In the genomic region with DNA sequence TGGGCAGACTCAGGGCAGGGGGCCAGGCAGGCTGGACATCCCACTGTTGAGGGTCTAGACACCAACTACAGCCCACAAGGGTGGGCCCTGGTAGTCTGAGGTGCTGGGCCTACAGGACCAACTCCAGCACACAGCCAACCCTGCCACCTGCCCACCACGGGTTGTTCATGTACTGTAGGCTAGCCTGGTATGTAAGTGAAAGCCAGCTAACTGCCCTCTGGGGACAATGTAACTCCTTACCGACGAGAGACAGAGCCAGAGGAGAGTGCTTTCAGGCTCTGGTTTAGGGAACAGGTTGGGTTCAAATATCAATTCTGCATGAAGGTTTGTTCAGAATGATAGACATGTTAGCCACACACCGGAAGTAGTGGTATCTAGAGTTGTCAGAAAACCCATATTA, we compare ENCODE assay signal across 14 mouse cellular contexts.
A peak's percentile ranks its signal among the peaks of the same experiment; 100 is the strongest.
DNase-seq lines count a peak whose midpoint lies in the region; ATAC-seq and TF ChIP-seq lines count a peak whose summit lies in the region.
"Had no signal": no experiment of that assay in that cellular context is flagged by ENCODE, and none has a peak within 500 bp of the region (broad histone marks: within the 10 kb centered on the region; RNA-seq: fewer than 3 reads in every experiment).

No protein-coding gene starts in this region.

- H3K4me3 ChIP-seq in hindbrain, embryonic 13.5 days = no peak overlapping the region
- H3K4me3 ChIP-seq in hindbrain, embryonic 11.5 days (ENCODE audit: low read depth, low read length) = no peak overlapping the region
- no peak overlapping the region for H3K4me3 ChIP-seq in liver, postnatal 0 days (ENCODE audit: low read depth, low read length)
- no peak overlapping the region for H3K4me3 ChIP-seq in hindbrain, postnatal 0 days (ENCODE audit: low read length)
- H3K4me3 ChIP-seq in small intestine, adult 2 months (ENCODE audit: low read depth, low read length) = peak overlapping the region; percentile 7; the same call in 1 of the 2 replicates
- H3K4me3 ChIP-seq: heart, embryonic 15.5 days; liver, embryonic 15.5 days; midbrain, embryonic 12.5 days had no signal

- H3K27me3 ChIP-seq in hindbrain, embryonic 13.5 days = no peaks in the 10 kb centered on the region
- no peaks in the 10 kb centered on the region for H3K27me3 ChIP-seq in hindbrain, embryonic 11.5 days (ENCODE audit: control insufficient read depth, insufficient read depth, low read length)
- H3K27me3 ChIP-seq in liver, postnatal 0 days (ENCODE audit: insufficient read depth, low read length) = no peaks in the 10 kb centered on the region
- H3K27me3 ChIP-seq in hindbrain, postnatal 0 days (ENCODE audit: insufficient read depth, low read length) = no peaks in the 10 kb centered on the region
- no peaks in the 10 kb centered on the region for H3K27me3 ChIP-seq in small intestine, adult 2 months (ENCODE audit: control insufficient read depth, insufficient read depth, low read length)
- H3K27me3 ChIP-seq: heart, embryonic 15.5 days; liver, embryonic 15.5 days; midbrain, embryonic 12.5 days had no signal

- H3K4me2 ChIP-seq in hindbrain, embryonic 13.5 days = no peak overlapping the region
- no peak overlapping the region for H3K4me2 ChIP-seq in hindbrain, embryonic 11.5 days (replicated peaks; ENCODE audit: low read depth, low read length)
- no peak overlapping the region for H3K4me2 ChIP-seq in liver, postnatal 0 days (ENCODE audit: low read depth, low read length)
- H3K4me2 ChIP-seq in hindbrain, postnatal 0 days (ENCODE audit: low read depth, low read length) = no peak overlapping the region
- H3K4me2 ChIP-seq: liver, embryonic 15.5 days; midbrain, embryonic 12.5 days had no signal

- H3K27ac ChIP-seq in hindbrain, embryonic 13.5 days = peak overlapping the region; percentile 86
- no peak overlapping the region for H3K27ac ChIP-seq in hindbrain, embryonic 11.5 days (ENCODE audit: low read depth, low read length)
- H3K27ac ChIP-seq in liver, postnatal 0 days (ENCODE audit: low read depth) = peak overlapping the region; percentile 78; the same call in 1 of the 2 replicates
- H3K27ac ChIP-seq in hindbrain, postnatal 0 days = peak overlapping the region; percentile 78; the same call in 1 of the 2 replicates
- H3K27ac ChIP-seq in small intestine, adult 2 months (ENCODE audit: insufficient read depth, low read depth, low read length) = peak overlapping the region; percentile 94
- H3K27ac ChIP-seq: liver, embryonic 15.5 days had no signal

- TF ChIP-seq CTCF in liver, postnatal 0 days (IDR thresholded peaks at IDR 0.05; ENCODE audit: low read depth) = no peak
- no peak for TF ChIP-seq CTCF in hindbrain, postnatal 0 days (IDR thresholded peaks at IDR 0.05; ENCODE audit: low read depth)
- no peak for TF ChIP-seq CTCF in small intestine, adult 2 months (IDR thresholded peaks at IDR 0.05; ENCODE audit: extremely low read depth, insufficient read length, insufficient replicate concordance, low read depth, low read length)

- no peak for DNase-seq in hindbrain, embryonic 11.5 days (ENCODE audit: low spot score)
- no peak for DNase-seq in liver, postnatal 0 days
- no peak for DNase-seq in liver
- DNase-seq in hindbrain, postnatal 0 days (ENCODE audit: low spot score) = no peak
- DNase-seq in thymus, postnatal 10 days (ENCODE audit: low spot score in 2 of 2) = no peak
- DNase-seq: cerebellum, adult 2 months; right cerebral cortex, postnatal 4 days; thymus, postnatal 36 days had no signal

- peaks cover 24% of the 10 kb centered on the region for H3K4me1 ChIP-seq in hindbrain, embryonic 13.5 days (replicated peaks)
- H3K4me1 ChIP-seq in hindbrain, embryonic 11.5 days (replicated peaks; ENCODE audit: control insufficient read depth, insufficient read depth, low read length) = no peaks in the 10 kb centered on the region; the same call in 1 of the 2 replicates
- H3K4me1 ChIP-seq in liver, postnatal 0 days (ENCODE audit: insufficient read depth) = peaks cover 7% of the 10 kb centered on the region; the same call in 1 of the 2 replicates
- H3K4me1 ChIP-seq in hindbrain, postnatal 0 days (ENCODE audit: insufficient read depth, low read length) = peaks cover 14% of the 10 kb centered on the region
- H3K4me1 ChIP-seq in small intestine, adult 2 months (ENCODE audit: control insufficient read depth, insufficient read depth, insufficient read length, low read length) = peaks cover 21% of the 10 kb centered on the region

- WGBS in hindbrain, embryonic 13.5 days = 85% methylated on average over 4 of the region's 4 CpGs
- WGBS in hindbrain, embryonic 11.5 days = 94% methylated on average over 4 of the region's 4 CpGs
- WGBS in liver, postnatal 0 days (ENCODE audit: insufficient replicate concordance) = 86% methylated on average over 4 of the region's 4 CpGs
- 70% methylated on average over 4 of the region's 4 CpGs for WGBS in hindbrain, postnatal 0 days
- 81% methylated on average over 4 of the region's 4 CpGs for WGBS in small intestine, adult 2 months

- no peak for TF ChIP-seq EP300 in liver, postnatal 0 days (IDR thresholded peaks at IDR 0.05; ENCODE audit: low read depth)

- peaks cover 84% of the 10 kb centered on the region for H3K36me3 ChIP-seq in hindbrain, embryonic 13.5 days
- H3K36me3 ChIP-seq in hindbrain, embryonic 11.5 days (ENCODE audit: control insufficient read depth, insufficient read depth, low read length) = peaks cover 16% of the 10 kb centered on the region; the same call in 1 of the 2 replicates
- H3K36me3 ChIP-seq in liver, postnatal 0 days (replicated peaks; ENCODE audit: insufficient read depth, low read length) = peaks cover 41% of the 10 kb centered on the region
- peaks cover 38% of the 10 kb centered on the region; the same call in 1 of the 2 replicates for H3K36me3 ChIP-seq in hindbrain, postnatal 0 days (ENCODE audit: insufficient read depth, low read length)
- H3K36me3 ChIP-seq in small intestine, adult 2 months (ENCODE audit: control insufficient read depth, insufficient read depth, low read length) = peaks cover 23% of the 10 kb centered on the region

- TF ChIP-seq POLR2A in small intestine, adult 2 months (IDR thresholded peaks at IDR 0.05; ENCODE audit: low read depth, low read length) = no peak

- no peak overlapping the region for H3K9ac ChIP-seq in hindbrain, embryonic 13.5 days
- H3K9ac ChIP-seq in hindbrain, embryonic 11.5 days (ENCODE audit: low read depth, low read length) = no peak overlapping the region
- H3K9ac ChIP-seq in liver, postnatal 0 days (replicated peaks) = 0 out of 2 replicates have a peak overlapping the region, but pooled peaks have one; percentile 18
- no peak overlapping the region for H3K9ac ChIP-seq in hindbrain, postnatal 0 days (replicated peaks; ENCODE audit: low read length)
- H3K9ac ChIP-seq: liver, embryonic 15.5 days; midbrain, embryonic 12.5 days had no signal

- H3K9me3 ChIP-seq in hindbrain, embryonic 13.5 days = no peaks in the 10 kb centered on the region
- no peaks in the 10 kb centered on the region for H3K9me3 ChIP-seq in hindbrain, embryonic 11.5 days (ENCODE audit: control insufficient read depth, low read length)
- H3K9me3 ChIP-seq in liver, postnatal 0 days (ENCODE audit: low read length) = no peaks in the 10 kb centered on the region
- no peaks in the 10 kb centered on the region for H3K9me3 ChIP-seq in hindbrain, postnatal 0 days (ENCODE audit: low read length)
- H3K9me3 ChIP-seq: heart, embryonic 15.5 days; liver, embryonic 15.5 days; midbrain, embryonic 12.5 days had no signal

- ATAC-seq in hindbrain, embryonic 13.5 days (ENCODE audit: low FRiP score) = no peak
- no peak for ATAC-seq in hindbrain, embryonic 11.5 days (ENCODE audit: low FRiP score)
- no peak for ATAC-seq in liver, postnatal 0 days
- no peak for ATAC-seq in hindbrain, postnatal 0 days
- ATAC-seq: CD4-positive, CD25-positive, alpha-beta regulatory T cell, adult 4 months had no signal
